Mouse (Mus musculus) large intestine, adult 2 months (tissue): ENCODE data around the gene Vhl. TPM values are rescaled to one million over a fixed set of nuclear protein-coding genes. Genes with fewer than 3 reads are reported as not detected.

Source experiments
- DNase-seq: peaks from one replicate; pipeline ENCODE4 v3.0.0-alpha.2; 2012; ENCODE audit warnings: low read depth, low spot score
- WGBS: fragments of 180-500 bp; shearing (Covaris S2); methylation state at CpG from one replicate; pipeline ENCODE4 v1.1.7; 2018; 5-methylcytosine and 5-hydroxymethylcytosine counted together
- polyA plus RNA-seq: library from polyadenylated mRNA; depleted of rRNA; stranded (reverse); fragments of >200 nt; gene quantifications from 2 replicates; pipeline ENCODE4 v1.2.3, GENCODE M21; 2012; rRNA removed

The Vhl gene
- polyA plus RNA-seq = 14.7 and 14.9 TPM in 2 replicates

GRCm38 (mm10) chr6:113623941-113624751 lies at the start of gene Vhl:
Gene Vhl, plus strand, starts transcription at chr6:113623959.
- DNase-seq = no peak
- WGBS = under 1% methylated on average over 75 of the region's 76 CpGs

- over 99% methylated on average over 6 of the region's 6 CpGs for WGBS
- no peak for DNase-seq
Measured at GRCm38 (mm10) chr6:113576044-113576443, 47.7 kb upstream of the Vhl start.

- DNase-seq = no peak
- WGBS = 95% methylated on average over 3 of the region's 3 CpGs
Measured at GRCm38 (mm10) chr6:113579306-113579705, 44.5 kb upstream of the Vhl start.

- DNase-seq = no peak
- 85% methylated on average over 4 of the region's 4 CpGs for WGBS
Measured at GRCm38 (mm10) chr6:113583023-113583422, 40.7 kb upstream of the Vhl start.

GRCm38 (mm10) chr6:113585065-113585464 lies 38.7 kb upstream of the Vhl start:
- no peak for DNase-seq
- 90% methylated on average over 5 of the region's 5 CpGs for WGBS

- no peak for DNase-seq
- WGBS = 58% methylated on average over 5 of the region's 5 CpGs
Measured at GRCm38 (mm10) chr6:113586466-113587183, 37.1 kb upstream of the Vhl start.

GRCm38 (mm10) chr6:113592637-113593036 lies 31.1 kb upstream of the Vhl start:
- WGBS = 95% methylated on average over 2 of the region's 2 CpGs
- no peak for DNase-seq

- 87% methylated on average over 4 of the region's 4 CpGs for WGBS
Measured at GRCm38 (mm10) chr6:113597945-113598344, 25.8 kb upstream of the Vhl start.

GRCm38 (mm10) chr6:113599833-113600232 lies 23.9 kb upstream of the Vhl start:
- 81% methylated on average over 5 of the region's 5 CpGs for WGBS

More at GRCm38 (mm10) chr6:113597945-113598344, 25.8 kb upstream of the Vhl start:
- no peak for DNase-seq

GRCm38 (mm10) chr6:113600543-113601139 lies 23.1 kb upstream of the Vhl start, which contains the start of gene Fancd2os:
Gene Fancd2os, minus strand, starts transcription at chr6:113600715.
- 42% methylated on average over 23 of the region's 23 CpGs for WGBS
- DNase-seq = no peak

More at GRCm38 (mm10) chr6:113599833-113600232, 23.9 kb upstream of the Vhl start:
- no peak for DNase-seq

- WGBS = 78% methylated on average over 6 of the region's 6 CpGs
- DNase-seq = no peak
Measured at GRCm38 (mm10) chr6:113602821-113603220, 20.9 kb upstream of the Vhl start.

- no peak for DNase-seq
- 65% methylated on average over 12 of the region's 12 CpGs for WGBS
Measured at GRCm38 (mm10) chr6:113603993-113604392, 19.8 kb upstream of the Vhl start.

- peak; percentile 57 for DNase-seq
Measured at GRCm38 (mm10) chr6:113604432-113605223, 19.1 kb upstream of the Vhl start, which contains the start of gene Brk1. Gene Brk1, plus strand, starts transcription at chr6:113604772.

GRCm38 (mm10) chr6:113605224-113605545 lies 18.6 kb upstream of the Vhl start:
- WGBS = 2% methylated on average over 10 of the region's 10 CpGs
- DNase-seq = no peak

More at GRCm38 (mm10) chr6:113604432-113605223, 19.1 kb upstream of the Vhl start, which contains the start of gene Brk1:
- WGBS = under 1% methylated on average over 64 of the region's 65 CpGs

- no peak for DNase-seq
- WGBS = 26% methylated on average over 6 of the region's 6 CpGs
Measured at GRCm38 (mm10) chr6:113608871-113609270, 14.9 kb upstream of the Vhl start.

- WGBS = 66% methylated on average over 7 of the region's 7 CpGs
- DNase-seq = no peak
Measured at GRCm38 (mm10) chr6:113609293-113609692, 14.5 kb upstream of the Vhl start.

- WGBS = 88% methylated on average over 8 of the region's 8 CpGs
- no peak for DNase-seq
Measured at GRCm38 (mm10) chr6:113612258-113612969, 11.3 kb upstream of the Vhl start.

GRCm38 (mm10) chr6:113614152-113614551 lies 9.6 kb upstream of the Vhl start:
- DNase-seq = no peak
- 96% methylated on average over 7 of the region's 7 CpGs for WGBS

- DNase-seq = no peak
- 96% methylated on average over 8 of the region's 8 CpGs for WGBS
Measured at GRCm38 (mm10) chr6:113614997-113615396, 8.8 kb upstream of the Vhl start.
